Mouse (Mus musculus) lung, adult 2 months (tissue): ENCODE results near the gene Grm7.

ENCODE experiments used
- CTCF ChIP-seq: fragments of 200-500 bp; IDR thresholded peaks from 2 replicates; pipeline ENCODE4 v1.5.1; 2011; ENCODE audit warnings: mild to moderate bottlenecking, low read length, control low read depth; ENCODE audit not compliant: insufficient read depth
- POLR2A ChIP-seq: fragments of 200-500 bp; IDR thresholded peaks from 2 replicates; pipeline ENCODE4 v1.6.1; 2011; ENCODE audit warnings: low read depth, mild to moderate bottlenecking, control low read depth, low read length, borderline replicate concordance; ENCODE audit errors: extremely low read depth

DNA sequence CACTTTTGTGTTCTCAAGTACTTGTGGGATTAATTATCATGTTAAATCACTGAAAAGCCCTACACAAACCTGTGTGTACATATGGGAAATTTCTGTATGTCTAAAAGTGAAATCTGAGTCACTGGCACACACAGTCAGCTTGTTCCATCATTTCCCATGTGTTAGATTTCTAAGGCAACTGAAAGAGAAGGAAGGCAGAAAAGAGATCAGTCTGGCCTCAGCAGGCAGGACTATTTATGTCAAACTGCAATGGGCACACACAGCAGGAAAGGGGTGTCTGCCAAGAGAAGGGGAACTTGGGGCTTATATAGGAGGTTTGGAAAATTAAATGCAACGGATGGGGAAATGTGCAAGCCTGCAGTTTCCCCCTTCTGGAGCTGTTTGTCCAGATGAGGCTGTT is 913.2 kb downstream of the Grm7 start:
- TF ChIP-seq CTCF = no peak
- TF ChIP-seq POLR2A = no peak
